9 mouse cellular contexts compared by ENCODE assay signal in genomic region chr1:87766233-87766632, GRCm38 (mm10). TPM values are rescaled to one million over a fixed set of nuclear protein-coding genes. Genes with fewer than 3 reads are reported as not detected.
DNase-seq lines count a peak whose midpoint lies in the region; ATAC-seq and TF ChIP-seq lines count a peak whose summit lies in the region.
"Had no signal": no experiment of that assay in that cellular context is flagged by ENCODE, and none has a peak within 500 bp of the region (broad histone marks: within the 10 kb centered on the region; RNA-seq: fewer than 3 reads in every experiment).

No protein-coding gene starts in this region.

- ATAC-seq in hindbrain, embryonic 11.5 days (ENCODE audit: low FRiP score) = no peak
- no peak for ATAC-seq in hindbrain, embryonic 16.5 days
- ATAC-seq in midbrain, embryonic 15.5 days (replicated peaks) = no peak

- TF ChIP-seq EP300 in CH12.LX (IDR thresholded peaks at IDR 0.05; ENCODE audit: low read length) = no peak

- 88% methylated on average over 3 of the region's 3 CpGs for WGBS in hindbrain, embryonic 11.5 days
- 91% methylated on average over 3 of the region's 3 CpGs for WGBS in hindbrain, embryonic 16.5 days
- WGBS in midbrain, embryonic 15.5 days = 95% methylated on average over 3 of the region's 3 CpGs

- peak; percentile 6 for DNase-seq in hindbrain, embryonic 11.5 days (ENCODE audit: low spot score)
- peak; percentile 68 for DNase-seq in CH12.LX (ENCODE audit: extremely low read depth)
- no peak for DNase-seq in brain, embryonic 14.5 days (ENCODE audit: low read depth)
- peak; percentile 28 for DNase-seq in lung, postnatal 36 days
- DNase-seq in thymus, postnatal 4 days = peak; percentile 63
- DNase-seq in left cerebral cortex, postnatal 4 days = no peak

- TF ChIP-seq POLR2A in CH12.LX (IDR thresholded peaks at IDR 0.05; ENCODE audit: low read depth, low read length) = no peak
- no peak for TF ChIP-seq POLR2A in brain, embryonic 14.5 days (IDR thresholded peaks at IDR 0.05; ENCODE audit: borderline replicate concordance, extremely low read depth, insufficient read depth, insufficient read length, poor library complexity, severe bottlenecking)

- H3K27me3 ChIP-seq in hindbrain, embryonic 11.5 days (ENCODE audit: control insufficient read depth, insufficient read depth, low read length) = no peaks in the 10 kb centered on the region
- H3K27me3 ChIP-seq in hindbrain, embryonic 16.5 days (replicated peaks; ENCODE audit: control insufficient read depth, insufficient read depth, low read length) = no peaks in the 10 kb centered on the region
- H3K27me3 ChIP-seq in CH12.LX (replicated peaks) = no peaks in the 10 kb centered on the region
- no peaks in the 10 kb centered on the region for H3K27me3 ChIP-seq in midbrain, embryonic 15.5 days (replicated peaks)
- H3K27me3 ChIP-seq: embryonic facial prominence, embryonic 13.5 days had no signal

- H3K79me2 ChIP-seq in CH12.LX (replicated peaks; ENCODE audit: control insufficient read depth, extremely low read depth, insufficient read depth, poor library complexity, severe bottlenecking) = no peaks in the 10 kb centered on the region

- H3K27ac ChIP-seq in hindbrain, embryonic 11.5 days (ENCODE audit: low read depth, low read length) = no peak overlapping the region
- H3K27ac ChIP-seq in hindbrain, embryonic 16.5 days (ENCODE audit: low read depth, low read length) = no peak overlapping the region
- no peak overlapping the region for H3K27ac ChIP-seq in CH12.LX (ENCODE audit: insufficient read depth, low read depth)
- H3K27ac ChIP-seq in midbrain, embryonic 15.5 days = no peak overlapping the region
- H3K27ac ChIP-seq: embryonic facial prominence, embryonic 13.5 days had no signal

- peak; percentile 76 to 81 for TF ChIP-seq CTCF in CH12.LX (conservative IDR thresholded peaks at IDR 0.05 in 1 of 2, IDR thresholded peaks at IDR 0.05 in 1 of 2; ENCODE audit: low read depth in 2 of 2, low read length in 2 of 2)
- peak; percentile 42; the same call in 1 of the 2 replicates for TF ChIP-seq CTCF in brain, embryonic 14.5 days (IDR thresholded peaks at IDR 0.05; ENCODE audit: borderline replicate concordance, extremely low read depth, insufficient read depth, insufficient read length)

- dilution Hi-C loops in CH12.LX (cut with MboI; ENCODE audit: extremely low pct_ligation_motif_present, extremely low pct_unique_long_range_greater_than_20kb, low sequenced_read_pairs) = no loop called here

- H3K4me2 ChIP-seq in hindbrain, embryonic 11.5 days (replicated peaks; ENCODE audit: low read depth, low read length) = no peak overlapping the region
- H3K4me2 ChIP-seq in hindbrain, embryonic 16.5 days (ENCODE audit: low read length) = no peak overlapping the region
- no peak overlapping the region for H3K4me2 ChIP-seq in CH12.LX (ENCODE audit: insufficient read depth, low read depth, poor library complexity, severe bottlenecking)
- no peak overlapping the region for H3K4me2 ChIP-seq in midbrain, embryonic 15.5 days
- H3K4me2 ChIP-seq: embryonic facial prominence, embryonic 13.5 days had no signal

- no peak overlapping the region for H3K4me3 ChIP-seq in hindbrain, embryonic 11.5 days (ENCODE audit: low read depth, low read length)
- H3K4me3 ChIP-seq in hindbrain, embryonic 16.5 days (ENCODE audit: low read length) = no peak overlapping the region
- no peak overlapping the region for H3K4me3 ChIP-seq in CH12.LX (replicated peaks in 1 of 3; ENCODE audit: low read depth in 2 of 3, low read length in 2 of 3, poor library complexity in 1 of 3)
- no peak overlapping the region for H3K4me3 ChIP-seq in midbrain, embryonic 15.5 days
- H3K4me3 ChIP-seq: embryonic facial prominence, embryonic 13.5 days had no signal

- no peaks in the 10 kb centered on the region for H3K9me3 ChIP-seq in hindbrain, embryonic 11.5 days (ENCODE audit: control insufficient read depth, low read length)
- no peaks in the 10 kb centered on the region for H3K9me3 ChIP-seq in hindbrain, embryonic 16.5 days (ENCODE audit: control insufficient read depth, low read length)
- H3K9me3 ChIP-seq in CH12.LX (replicated peaks; ENCODE audit: low read length) = no peaks in the 10 kb centered on the region
- H3K9me3 ChIP-seq in midbrain, embryonic 15.5 days = no peaks in the 10 kb centered on the region
- H3K9me3 ChIP-seq: embryonic facial prominence, embryonic 13.5 days had no signal

- peak; percentile 60 for TF ChIP-seq RAD21 in CH12.LX (IDR thresholded peaks at IDR 0.05; ENCODE audit: low read depth, low read length)

- intact Hi-C loops in left cerebral cortex, postnatal 4 days (cut with DNase I) = no loop called here

- in situ Hi-C loops in CH12.LX (cut with MboI; ENCODE audit: low pct_ligation_motif_present, low pct_unique_long_range_greater_than_20kb, low sequenced_read_pairs) = loop anchor here (10.0 kb wide), 1 partner anchor 159 kb away; no protein-coding TSS in a partner anchor

- H3K4me1 ChIP-seq in hindbrain, embryonic 11.5 days (replicated peaks; ENCODE audit: control insufficient read depth, insufficient read depth, low read length) = no peaks in the 10 kb centered on the region
- H3K4me1 ChIP-seq in hindbrain, embryonic 16.5 days (ENCODE audit: control insufficient read depth, insufficient read depth, low read depth, low read length) = no peaks in the 10 kb centered on the region
- H3K4me1 ChIP-seq in CH12.LX (ENCODE audit: control insufficient read depth in 1 of 2, insufficient read depth in 2 of 2) = peaks cover 3 to 8% of the 10 kb centered on the region in 2 experiments; a peak in 3 of 4 replicates
- no peaks in the 10 kb centered on the region for H3K4me1 ChIP-seq in midbrain, embryonic 15.5 days
- H3K4me1 ChIP-seq: embryonic facial prominence, embryonic 13.5 days had no signal

- peaks cover 13% of the 10 kb centered on the region; the same call in 1 of the 2 replicates for H3K36me3 ChIP-seq in hindbrain, embryonic 11.5 days (ENCODE audit: control insufficient read depth, insufficient read depth, low read length)
- peaks cover 65% of the 10 kb centered on the region for H3K36me3 ChIP-seq in hindbrain, embryonic 16.5 days (ENCODE audit: control insufficient read depth, insufficient read depth, low read length)
- peaks cover 71 to 95% of the 10 kb centered on the region in 2 experiments for H3K36me3 ChIP-seq in CH12.LX (replicated peaks in 1 of 2; ENCODE audit: control insufficient read depth in 1 of 2, insufficient read depth in 1 of 2, low read length in 1 of 2)
- H3K36me3 ChIP-seq in midbrain, embryonic 15.5 days (replicated peaks) = peaks cover 83% of the 10 kb centered on the region

- H3K9ac ChIP-seq in hindbrain, embryonic 11.5 days (ENCODE audit: low read depth, low read length) = no peak overlapping the region
- H3K9ac ChIP-seq in hindbrain, embryonic 16.5 days (ENCODE audit: low read depth, low read length) = no peak overlapping the region
- H3K9ac ChIP-seq in CH12.LX (ENCODE audit: insufficient read depth, low read depth) = no peak overlapping the region
- no peak overlapping the region for H3K9ac ChIP-seq in midbrain, embryonic 15.5 days
- H3K9ac ChIP-seq: embryonic facial prominence, embryonic 13.5 days had no signal

TF ChIP-seq in CH12.LX, 34 proteins besides CTCF, POLR2A, EP300 and RAD21:
- TF ChIP-seq MYC (IDR thresholded peaks at IDR 0.05; ENCODE audit: low read depth, low read length) (peak; percentile 65; the same call in 1 of the 2 replicates), IRF4 (IDR thresholded peaks at IDR 0.05; ENCODE audit: low read depth, low read length) (0 out of 2 replicates have a peak, but pooled peaks have one; percentile 36), KAT2A (IDR thresholded peaks at IDR 0.05; ENCODE audit: insufficient replicate concordance, low read length) (no peak), SIN3A (IDR thresholded peaks at IDR 0.05; ENCODE audit: low read length) (no peak), MAX (IDR thresholded peaks at IDR 0.05; ENCODE audit: low read length) (0 out of 2 replicates have a peak, but pooled peaks have one; percentile 33), ZC3H11A (IDR thresholded peaks at IDR 0.05; ENCODE audit: low read depth, low read length) (no peak), BHLHE40 (IDR thresholded peaks at IDR 0.05; ENCODE audit: low read depth, low read length) (0 out of 2 replicates have a peak, but pooled peaks have one; percentile 18), ZMIZ1 (IDR thresholded peaks at IDR 0.05; ENCODE audit: low read depth, low read length) (no peak), USF1 (IDR thresholded peaks at IDR 0.05; ENCODE audit: low read depth, low read length) (no peak), ELF1 (IDR thresholded peaks at IDR 0.05; ENCODE audit: low read depth, low read length) (no peak), MAFK (IDR thresholded peaks at IDR 0.05; ENCODE audit: insufficient replicate concordance, low read length) (no peak), GABPA (IDR thresholded peaks at IDR 0.05; ENCODE audit: insufficient replicate concordance, low read depth, low read length) (no peak), CHD1 (IDR thresholded peaks at IDR 0.05; ENCODE audit: low read depth, low read length) (no peak), ZNF384 (IDR thresholded peaks at IDR 0.05; ENCODE audit: low read depth, low read length) (no peak), SMC3 (IDR thresholded peaks at IDR 0.05; ENCODE audit: low read depth, low read length) (peak; percentile 81), UBTF (IDR thresholded peaks at IDR 0.05; ENCODE audit: low read depth, low read length) (no peak), RCOR1 (conservative IDR thresholded peaks at IDR 0.05; ENCODE audit: low read depth, low read length) (no peak)

RNA-seq across cellular contexts. Expression of gene Atg16l1, which starts 10.6 kb away (rescaled TPM):
- 37.8 and 39.7 TPM in 2 replicates for polyA plus RNA-seq in hindbrain, embryonic 11.5 days (2014; fragmentation: Nextera tagmentation; extraction: Ambion mirVana)
- polyA plus RNA-seq in hindbrain, embryonic 16.5 days (2015; fragmentation: Nextera tagmentation; extraction: Ambion mirVana) = 71.6 and 74.2 TPM in 2 replicates
- 19.9 and 22.9 TPM in 2 replicates for total RNA-seq in CH12.LX (2012; rRNA removed)
- total RNA-seq in CH12.LX (2014; rRNA removed) = 19.9 and 23.6 TPM in 2 replicates
- polyA plus RNA-seq in CH12.LX (2012; ENCODE audit: insufficient read length, low read depth) = 20.6 and 21.6 TPM in 2 replicates
- polyA plus RNA-seq in brain, embryonic 14.5 days (2012; rRNA removed) = 80.8 and 83.9 TPM in 2 replicates
- total RNA-seq in left cerebral cortex, postnatal 4 days (2021) = 10 to 100 TPM; 79.4 to 83.8 TPM
- polyA plus RNA-seq in midbrain, embryonic 15.5 days (2015; fragmentation: Nextera tagmentation; extraction: Ambion mirVana) = 74.2 and 84.0 TPM in 2 replicates

RNA-seq across cellular contexts. Expression of gene Sag, which starts 37.2 kb away (rescaled TPM):
- polyA plus RNA-seq in hindbrain, embryonic 11.5 days (2014; fragmentation: Nextera tagmentation; extraction: Ambion mirVana) = 1.8 and 2.6 TPM in 2 replicates
- 1.7 TPM in 2 replicates for polyA plus RNA-seq in hindbrain, embryonic 16.5 days (2015; fragmentation: Nextera tagmentation; extraction: Ambion mirVana)
- 1.0 and 2.5 TPM in 2 replicates for total RNA-seq in CH12.LX (2012; rRNA removed)
- 0.19 TPM in 1 of 2 replicates, not detected in the other for total RNA-seq in CH12.LX (2014; rRNA removed)
- polyA plus RNA-seq in CH12.LX (2012; ENCODE audit: insufficient read length, low read depth) = 0.45 and 2.0 TPM in 2 replicates
- polyA plus RNA-seq in brain, embryonic 14.5 days (2012; rRNA removed) = 0.83 and 0.90 TPM in 2 replicates
- 1 to 10 TPM; 1.1 to 2.0 TPM for total RNA-seq in left cerebral cortex, postnatal 4 days (2021)
- polyA plus RNA-seq in midbrain, embryonic 15.5 days (2015; fragmentation: Nextera tagmentation; extraction: Ambion mirVana) = 2.7 and 3.0 TPM in 2 replicates

Comparison
In these comparisons a context has a peak if more than half of its experiments do, and no peak if none do; other contexts are left out.
1. DNase-seq: peak in hindbrain, embryonic 11.5 days (single experiment), CH12.LX (single experiment), lung, postnatal 36 days (single experiment) and thymus, postnatal 4 days (single experiment); none in brain, embryonic 14.5 days (single experiment) and left cerebral cortex, postnatal 4 days (single experiment).